Mouse (Mus musculus): ENCODE results near the gene Bckdhb.
"Not testable (repeated sequence)": the region's sequence is repeated elsewhere in the genome, so short reads cannot be mapped to it uniquely, and the experiment has no call there.

The Bckdhb gene

DNA sequence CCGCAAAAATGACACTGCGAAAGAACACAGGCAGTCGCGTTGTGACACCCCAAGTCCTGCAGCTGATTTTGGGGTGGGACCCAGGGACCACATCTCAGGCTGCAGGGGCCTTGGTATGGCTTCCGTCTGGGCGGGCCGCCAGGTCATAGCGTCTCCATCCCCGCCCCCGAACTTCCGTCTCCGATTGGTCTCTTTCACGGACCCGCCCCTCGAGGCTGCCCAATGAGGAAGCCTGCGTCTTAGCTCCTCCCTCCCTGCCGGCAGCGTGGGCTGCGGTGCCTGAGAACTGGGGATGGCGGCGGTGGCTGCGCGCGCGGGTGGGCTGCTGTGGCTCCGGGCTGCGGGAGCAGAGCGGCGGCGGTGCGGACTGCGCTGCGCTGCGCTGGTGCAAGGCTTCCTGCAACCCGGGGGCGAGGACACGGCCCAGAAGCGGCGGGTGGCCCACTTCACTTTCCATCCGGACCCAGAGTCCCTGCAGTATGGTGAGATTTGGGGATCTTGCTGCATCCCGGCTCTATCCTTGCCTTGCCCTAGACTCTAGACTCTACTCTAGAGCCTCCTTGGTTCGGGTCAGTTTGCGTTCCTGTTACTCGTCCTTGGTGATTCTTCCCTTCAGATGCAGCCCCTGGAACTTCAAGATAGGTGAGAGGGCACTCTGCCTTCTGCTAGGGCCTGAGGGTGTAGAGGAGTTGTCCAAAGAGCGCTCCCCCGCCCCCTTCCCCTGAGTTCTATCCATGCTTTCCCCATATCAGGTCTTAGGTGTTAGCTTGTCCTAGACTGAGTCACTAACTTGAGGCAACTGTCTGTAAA is at the start of gene Bckdhb:
Bckdhb (plus strand) TSS at position 268 of the 810 bp plus-strand sequence.
- peak; percentile 92 for DNase-seq (ENCODE audit: low read depth, low spot score)

DNA sequence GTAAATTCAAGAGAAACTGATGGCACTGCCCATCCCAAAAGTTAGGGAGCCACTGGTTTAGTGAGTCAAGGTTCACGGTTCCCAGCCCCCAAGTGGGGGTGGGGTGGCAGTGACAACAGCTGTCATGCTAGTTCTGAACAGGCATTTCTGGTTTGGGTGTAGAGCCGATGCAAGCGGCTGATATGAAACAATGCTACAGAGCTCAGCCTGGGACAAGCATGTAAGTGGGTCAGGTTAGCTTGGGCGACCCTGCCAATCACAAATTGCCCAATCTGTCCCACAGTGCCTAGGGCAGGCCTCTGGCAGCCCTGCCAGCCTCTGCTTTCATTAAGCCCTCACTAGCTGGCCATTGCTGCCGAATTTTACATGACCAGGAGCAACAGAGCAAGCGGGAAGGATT is 42.8 kb upstream of the Bckdhb start:
- DNase-seq (ENCODE audit: low read depth, low spot score) = peak; percentile 8

DNA sequence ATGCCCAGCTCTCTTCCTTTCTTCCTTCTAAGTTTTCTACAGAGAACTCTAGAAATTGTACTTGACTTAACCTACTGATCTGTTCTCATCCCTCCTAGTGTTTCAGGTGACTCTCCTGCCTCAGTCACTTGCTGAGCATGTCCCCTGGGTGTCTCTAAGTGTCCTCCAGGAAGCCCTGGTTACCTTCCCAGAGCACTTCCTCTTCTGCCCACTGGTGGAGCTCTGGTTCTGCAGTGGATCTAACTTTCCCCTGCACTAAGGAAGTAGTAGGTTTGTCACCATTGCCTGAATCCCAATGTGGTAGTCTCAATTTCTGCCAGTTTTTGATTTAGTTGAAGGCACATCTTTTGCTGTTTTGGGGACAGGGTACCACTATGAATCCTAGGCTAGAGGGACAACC is 38.8 kb upstream of the Bckdhb start:
- no peak for DNase-seq (ENCODE audit: low read depth, low spot score)

DNA sequence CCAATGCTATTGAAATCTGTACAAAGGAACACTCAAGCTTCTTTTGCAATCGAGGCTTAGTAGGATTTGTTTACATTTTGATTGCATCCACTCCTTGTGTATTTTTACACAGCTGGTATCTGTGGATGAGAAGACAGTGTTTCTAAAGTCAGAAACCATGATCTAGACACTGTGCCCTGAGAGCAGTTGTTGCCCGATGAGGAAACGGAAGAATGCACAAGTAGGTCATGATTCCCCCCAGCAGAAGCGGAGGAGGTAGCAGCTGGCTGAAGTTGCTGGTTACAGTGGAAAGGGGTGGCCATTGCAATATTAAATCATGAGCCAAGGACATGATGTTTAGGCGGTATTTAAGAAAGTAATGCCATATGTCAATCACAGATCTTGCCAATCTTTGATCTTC is 36.7 kb upstream of the Bckdhb start:
- DNase-seq (ENCODE audit: low read depth, low spot score) = no peak

DNA sequence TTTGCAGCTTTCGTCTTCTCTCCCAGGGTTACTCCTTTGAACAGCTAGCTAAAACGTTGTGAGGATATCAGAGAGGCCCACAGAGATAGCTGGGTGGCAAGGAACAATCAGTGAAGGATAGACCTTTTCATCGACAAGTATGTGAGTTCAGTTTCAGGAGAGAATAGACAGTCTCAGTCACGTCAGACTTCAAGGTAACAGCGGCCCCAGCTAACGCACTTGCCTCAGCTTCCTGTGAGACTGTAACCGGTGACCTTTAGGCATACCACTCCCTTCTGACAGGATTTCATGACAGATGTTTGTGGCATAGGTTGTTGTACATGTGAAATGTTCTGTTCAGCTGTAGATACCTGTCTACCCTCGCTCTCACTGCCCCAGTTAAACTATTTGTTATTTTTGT is 31.9 kb upstream of the Bckdhb start:
- no peak for DNase-seq (ENCODE audit: low read depth, low spot score)

DNA sequence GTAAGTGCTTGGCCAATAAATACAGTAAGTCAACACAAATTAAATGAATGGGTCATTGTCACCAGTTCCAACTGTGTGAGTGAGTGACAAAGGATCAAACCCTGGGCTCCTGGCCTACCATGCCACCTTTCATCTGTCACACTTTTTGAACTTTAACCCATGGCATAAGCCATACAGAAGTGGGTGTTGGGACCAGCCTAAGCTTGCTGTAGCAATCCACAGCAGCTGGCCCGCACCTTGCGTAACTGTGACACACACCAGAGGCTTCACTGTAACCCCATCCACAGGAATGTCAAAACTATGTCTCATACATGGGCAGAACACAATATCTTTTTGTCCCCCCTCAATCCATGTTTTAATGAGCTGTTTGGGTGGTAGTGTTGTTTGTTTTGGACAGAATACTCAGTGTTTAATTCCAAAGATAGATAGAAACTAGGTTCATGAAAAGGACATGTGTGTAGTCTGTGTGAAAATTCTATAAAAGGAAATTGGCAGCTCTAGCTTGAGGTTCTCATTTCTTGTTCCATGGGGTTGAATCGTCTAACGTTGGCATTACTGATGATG is 31.1 kb upstream of the Bckdhb start:
- DNase-seq (ENCODE audit: low read depth, low spot score) = no peak

DNA sequence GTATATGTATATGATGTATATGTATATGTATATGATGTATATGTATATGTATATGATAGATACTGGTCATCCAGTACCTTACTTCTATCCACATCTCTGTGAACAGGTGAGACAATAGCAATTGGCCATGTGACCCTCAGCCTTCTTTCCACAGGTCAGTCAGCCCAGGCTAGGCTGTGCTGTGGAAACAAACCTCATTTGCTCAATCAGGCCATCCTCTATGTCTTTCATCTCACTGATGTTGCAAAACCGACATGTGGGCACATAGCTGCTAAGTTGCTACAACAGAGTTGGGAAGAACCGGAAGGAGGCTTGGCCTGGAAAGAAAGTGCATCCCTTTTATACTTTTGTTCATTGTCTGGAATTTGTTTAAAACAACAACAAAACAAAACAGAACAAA is 22.9 kb upstream of the Bckdhb start:
- DNase-seq (ENCODE audit: low read depth, low spot score) = no peak

DNA sequence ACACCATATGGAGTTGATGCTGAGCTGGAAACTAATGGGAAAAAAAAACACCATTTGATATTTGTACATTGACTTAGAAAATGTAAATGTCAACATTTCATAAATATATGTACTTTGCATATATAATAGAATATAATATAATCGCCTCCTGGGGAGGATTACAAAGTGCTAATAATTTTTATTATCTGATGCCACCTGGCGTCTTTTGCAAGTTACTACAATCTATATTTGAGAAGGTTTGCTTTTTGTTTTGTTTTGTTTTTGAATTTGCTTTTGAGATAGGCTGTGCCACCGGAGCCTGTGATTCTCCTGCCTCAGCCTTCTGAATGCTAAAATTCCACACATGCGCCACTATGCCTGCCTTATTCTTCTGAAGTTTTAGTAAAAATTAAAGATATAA is 19.1 kb upstream of the Bckdhb start:
- no peak for DNase-seq (ENCODE audit: low read depth, low spot score)

DNA sequence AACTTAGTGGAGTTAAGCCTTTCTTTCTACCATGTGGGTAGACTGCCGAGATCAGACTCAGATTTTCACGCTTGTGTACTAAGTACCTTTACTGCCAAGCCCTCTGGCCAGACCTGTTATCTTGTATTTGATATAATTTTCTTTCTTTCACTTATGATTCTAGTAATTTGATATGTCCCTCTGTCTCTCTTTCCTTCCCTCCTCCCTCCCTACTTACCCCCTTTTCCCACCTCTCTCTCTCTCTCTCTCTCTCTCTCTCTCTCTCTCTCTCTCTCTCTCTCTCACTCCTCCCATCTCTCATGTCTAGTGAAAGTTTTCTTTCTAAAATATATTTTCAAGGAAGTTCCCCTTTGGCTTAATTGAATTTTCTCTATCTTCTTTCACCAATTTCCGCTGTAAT is 17.9 kb upstream of the Bckdhb start:
- no peak for DNase-seq (ENCODE audit: low read depth, low spot score)

DNA sequence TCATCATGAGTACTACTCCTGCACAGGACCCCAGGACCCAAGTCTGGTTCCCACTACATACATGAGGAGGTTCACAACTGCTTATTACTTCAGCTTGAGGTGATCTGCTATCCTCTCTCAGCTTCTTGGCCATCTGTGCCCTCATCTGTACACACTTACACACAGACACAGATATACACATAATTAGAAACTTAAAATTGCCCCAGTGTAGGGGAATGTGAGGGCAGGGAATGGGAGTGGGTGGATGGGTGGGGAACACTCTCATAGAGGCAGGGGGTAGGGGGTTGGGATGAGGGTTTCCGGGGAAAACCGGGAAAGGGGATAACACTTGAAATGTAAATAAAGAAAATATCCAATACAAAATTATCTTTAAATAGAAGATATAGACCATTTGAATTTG is 15.1 kb upstream of the Bckdhb start:
- DNase-seq (ENCODE audit: low read depth, low spot score) = no peak

DNA sequence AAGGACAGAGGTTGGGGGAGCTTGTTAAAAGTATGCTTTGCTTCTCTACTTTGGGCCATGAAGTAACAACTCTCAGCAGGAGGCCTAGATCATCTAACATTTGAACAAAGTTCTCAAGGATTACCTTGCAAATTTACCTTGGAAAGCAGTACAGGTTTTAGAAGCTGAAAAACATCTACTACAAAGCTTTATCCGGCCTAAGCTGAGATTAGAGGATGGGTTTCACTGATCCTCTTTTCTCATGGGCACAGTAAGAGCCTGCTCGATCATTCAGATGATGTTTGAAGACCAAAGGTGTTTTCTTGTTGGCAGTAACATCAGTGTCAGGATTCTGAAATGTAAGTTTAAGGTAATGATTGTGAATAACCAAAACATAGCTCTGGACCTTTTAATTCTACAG is 14.0 kb upstream of the Bckdhb start:
- DNase-seq (ENCODE audit: low read depth, low spot score) = peak; percentile 56

DNA sequence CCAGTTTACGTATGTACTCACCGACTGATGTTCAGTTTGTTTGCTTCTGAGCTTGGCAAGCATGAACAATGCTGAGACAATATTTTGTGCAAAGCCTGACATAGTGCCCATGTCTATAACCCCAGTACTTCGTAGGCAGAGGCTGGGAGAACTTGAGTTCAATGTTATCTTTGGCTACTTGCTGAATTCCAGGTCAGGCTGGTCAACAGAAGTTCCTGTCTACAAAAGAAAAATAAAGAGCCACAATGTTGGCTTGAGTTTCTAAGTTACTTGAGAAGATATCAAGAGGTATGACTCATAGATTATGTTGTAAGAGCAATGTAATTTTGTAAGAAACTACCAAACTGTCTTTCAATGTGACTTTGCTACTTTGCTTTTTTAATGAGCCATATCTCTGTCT is 2.9 kb upstream of the Bckdhb start:
- DNase-seq (ENCODE audit: low read depth, low spot score) = no peak

DNA sequence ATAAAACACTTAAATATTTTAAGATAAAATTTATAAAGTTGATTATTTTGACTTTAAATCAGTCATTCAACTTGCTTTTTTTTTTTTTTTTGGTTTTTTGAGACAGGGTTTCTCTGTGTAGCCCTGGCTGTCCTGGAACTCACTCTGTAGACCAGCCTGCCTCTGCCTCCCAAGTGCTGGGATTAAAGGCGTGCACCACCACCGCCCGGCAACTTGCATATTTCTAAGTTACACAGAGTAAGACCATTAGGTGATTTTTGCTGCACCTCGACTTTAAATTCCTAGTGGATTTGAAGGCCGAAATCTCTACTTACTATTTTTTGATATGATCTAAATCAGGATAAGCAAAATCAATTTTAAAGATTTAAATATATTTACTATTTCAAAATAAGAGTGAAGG is 589 bp upstream of the Bckdhb start:
- DNase-seq (ENCODE audit: low read depth, low spot score) = no peak

DNA sequence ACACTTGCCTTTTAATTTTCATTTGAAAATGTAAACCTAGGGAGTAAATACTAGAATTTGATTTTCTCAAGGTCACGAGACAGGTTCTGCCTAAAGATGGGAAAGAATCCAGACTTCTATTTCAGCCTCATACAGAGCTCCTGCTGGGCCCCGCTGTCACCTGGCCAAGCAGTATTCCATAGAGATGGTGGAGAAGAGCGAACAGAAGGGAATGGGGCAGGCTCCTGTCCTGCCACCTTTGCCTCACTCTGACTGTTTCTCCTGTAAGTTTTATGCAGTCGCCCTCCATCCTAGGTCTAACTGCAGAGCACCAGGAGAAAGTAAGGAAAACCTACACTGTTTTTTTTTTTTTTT is 720 bp downstream of the Bckdhb start:
- no peak for DNase-seq (ENCODE audit: low read depth, low spot score)

DNA sequence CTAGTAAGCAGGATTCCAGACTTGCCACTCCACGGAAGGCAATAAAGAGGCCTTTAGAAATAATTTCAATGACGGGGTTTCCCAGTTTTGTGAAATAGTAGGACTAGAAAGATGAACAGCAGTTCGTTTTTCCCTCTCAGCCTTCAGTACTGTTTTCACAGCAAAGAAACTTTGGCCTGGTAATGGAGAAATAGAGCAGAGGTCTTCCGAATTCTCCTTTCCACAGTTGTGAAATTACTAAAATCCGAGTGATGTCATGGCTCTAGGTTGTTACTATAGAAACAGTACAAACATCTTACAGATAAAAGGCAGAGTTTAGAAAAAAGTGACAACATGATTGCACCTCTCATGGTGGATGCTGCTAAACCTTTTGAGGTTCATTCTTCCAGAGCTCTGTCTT is 1.4 kb downstream of the Bckdhb start:
- DNase-seq (ENCODE audit: low read depth, low spot score) = no peak

DNA sequence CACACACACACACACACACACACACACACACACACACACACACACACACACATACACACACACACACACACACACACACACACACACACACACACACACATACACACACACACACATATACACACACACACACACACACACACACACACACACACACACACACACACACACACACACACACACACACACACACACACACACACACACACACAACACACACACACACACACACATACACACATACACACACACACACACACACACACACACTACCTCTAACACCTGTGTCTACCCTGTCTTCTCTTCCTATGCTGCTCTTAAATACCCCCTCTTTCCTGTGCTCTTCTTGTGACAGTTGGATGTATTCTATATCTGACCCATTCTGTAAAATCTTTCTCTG is 14.6 kb downstream of the Bckdhb start:
- not testable (repeated sequence) for DNase-seq (ENCODE audit: low read depth, low spot score)

DNA sequence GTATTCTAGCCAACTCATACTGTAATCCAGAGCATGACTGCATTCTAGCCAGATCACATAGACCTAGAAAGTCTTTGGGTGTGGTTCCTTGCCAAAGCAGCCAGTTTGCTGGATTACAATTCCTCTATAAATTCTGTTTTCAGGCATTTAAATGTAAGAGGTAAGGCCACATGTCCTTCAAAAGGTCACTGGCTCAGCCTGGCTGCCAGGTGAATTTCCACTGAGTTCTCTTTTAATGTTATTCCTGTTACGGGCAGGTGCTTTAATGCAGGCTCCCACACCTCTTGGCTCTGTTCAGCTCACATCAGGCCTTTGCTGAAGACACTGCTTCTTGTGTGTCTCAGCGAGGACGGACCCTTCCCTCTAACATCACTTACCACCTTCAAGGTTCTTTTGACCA is 15.1 kb downstream of the Bckdhb start:
- DNase-seq (ENCODE audit: low read depth, low spot score) = no peak

DNA sequence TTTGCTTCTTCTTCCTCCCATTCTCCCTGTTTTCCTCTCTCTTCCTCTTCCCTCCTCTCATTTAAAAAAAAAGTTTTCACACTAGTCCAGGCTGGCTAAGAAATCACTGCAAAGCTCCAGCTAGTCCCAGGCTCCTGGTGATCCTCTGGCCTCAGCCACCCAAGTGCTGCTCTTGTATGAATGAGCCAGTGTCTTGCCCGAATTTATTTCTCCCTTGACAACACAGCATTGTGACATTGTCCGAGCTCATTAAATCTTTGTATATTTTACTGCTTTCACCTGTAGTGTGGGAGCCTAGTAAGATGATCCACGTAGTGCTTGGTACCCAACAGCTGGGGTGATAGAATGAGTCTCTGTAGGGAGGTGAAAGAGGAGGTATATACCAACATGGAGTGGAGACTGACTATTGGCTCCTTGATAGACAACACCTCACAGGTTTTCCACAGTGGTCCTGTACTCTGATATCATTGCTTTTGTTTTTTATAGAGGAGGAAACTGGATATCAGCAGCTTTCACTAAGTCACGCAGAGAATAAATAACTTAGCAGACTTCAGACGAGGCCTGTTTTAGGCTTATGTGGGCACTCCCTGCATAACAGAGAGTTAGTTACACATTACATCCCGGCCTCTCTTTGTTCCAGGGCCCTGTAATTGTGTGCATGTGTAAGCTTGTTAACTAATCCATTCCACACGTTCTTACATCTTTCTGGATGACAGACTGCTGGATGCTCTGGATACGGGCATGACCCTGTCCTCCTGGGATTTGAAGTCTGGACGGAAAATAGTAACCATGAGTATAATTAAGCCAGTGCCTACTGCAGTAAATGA is 15.8 kb downstream of the Bckdhb start:
- no peak for DNase-seq (ENCODE audit: low read depth, low spot score)

DNA sequence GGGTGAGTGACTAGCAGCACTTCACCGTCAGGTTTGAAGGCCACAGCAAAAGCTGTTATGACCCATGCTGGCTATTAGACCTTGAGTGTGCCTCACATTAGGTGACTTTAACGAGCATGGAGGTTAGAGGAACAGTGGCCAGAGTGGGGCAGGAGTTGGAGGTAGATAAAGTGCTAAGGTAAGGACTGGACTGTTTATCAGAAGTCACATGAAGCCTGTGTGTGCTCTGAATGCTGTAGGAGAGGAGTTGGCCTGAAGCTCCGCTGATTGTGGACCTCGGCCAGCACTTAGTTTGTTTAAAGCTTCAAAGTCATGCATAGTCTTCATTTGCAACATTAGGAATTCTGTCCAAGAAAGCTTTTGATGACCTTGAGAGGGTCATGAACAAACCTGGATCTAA is 26.4 kb downstream of the Bckdhb start:
- no peak for DNase-seq (ENCODE audit: low read depth, low spot score)

DNA sequence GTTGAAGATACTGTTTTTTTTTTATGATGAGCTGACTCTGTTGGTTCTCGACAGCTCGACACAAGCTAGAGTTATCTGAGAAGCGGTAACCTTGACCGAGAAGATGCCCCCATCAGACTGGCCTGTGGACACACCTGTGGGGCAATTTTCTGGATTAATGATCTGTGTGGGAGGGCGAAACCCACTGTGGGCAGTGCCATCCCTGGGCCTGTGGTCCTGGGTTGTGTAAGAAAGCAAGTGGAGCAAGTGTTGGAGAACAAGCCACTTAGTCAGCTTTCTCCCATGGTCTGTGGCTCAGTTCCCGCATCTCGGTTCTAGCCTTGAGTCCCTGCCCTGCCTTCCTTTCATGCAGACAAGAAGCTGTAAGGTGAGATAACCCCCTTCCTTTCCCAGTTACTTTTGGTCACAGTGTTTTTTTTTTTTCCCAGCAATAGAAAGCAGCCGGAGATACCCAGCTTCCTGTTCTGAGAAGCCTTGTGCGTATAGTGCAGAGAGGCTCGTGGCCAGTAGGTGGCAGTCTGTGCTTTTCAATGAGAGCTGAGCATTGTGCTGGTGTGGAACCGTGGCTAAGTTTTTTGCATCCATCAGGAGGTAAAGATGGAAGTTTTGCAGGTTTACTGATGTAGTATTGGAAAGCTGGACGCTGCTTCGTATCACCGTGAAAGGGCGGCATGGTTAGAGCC is 31.8 kb downstream of the Bckdhb start:
- DNase-seq (ENCODE audit: low read depth, low spot score) = peak; percentile 52

DNA sequence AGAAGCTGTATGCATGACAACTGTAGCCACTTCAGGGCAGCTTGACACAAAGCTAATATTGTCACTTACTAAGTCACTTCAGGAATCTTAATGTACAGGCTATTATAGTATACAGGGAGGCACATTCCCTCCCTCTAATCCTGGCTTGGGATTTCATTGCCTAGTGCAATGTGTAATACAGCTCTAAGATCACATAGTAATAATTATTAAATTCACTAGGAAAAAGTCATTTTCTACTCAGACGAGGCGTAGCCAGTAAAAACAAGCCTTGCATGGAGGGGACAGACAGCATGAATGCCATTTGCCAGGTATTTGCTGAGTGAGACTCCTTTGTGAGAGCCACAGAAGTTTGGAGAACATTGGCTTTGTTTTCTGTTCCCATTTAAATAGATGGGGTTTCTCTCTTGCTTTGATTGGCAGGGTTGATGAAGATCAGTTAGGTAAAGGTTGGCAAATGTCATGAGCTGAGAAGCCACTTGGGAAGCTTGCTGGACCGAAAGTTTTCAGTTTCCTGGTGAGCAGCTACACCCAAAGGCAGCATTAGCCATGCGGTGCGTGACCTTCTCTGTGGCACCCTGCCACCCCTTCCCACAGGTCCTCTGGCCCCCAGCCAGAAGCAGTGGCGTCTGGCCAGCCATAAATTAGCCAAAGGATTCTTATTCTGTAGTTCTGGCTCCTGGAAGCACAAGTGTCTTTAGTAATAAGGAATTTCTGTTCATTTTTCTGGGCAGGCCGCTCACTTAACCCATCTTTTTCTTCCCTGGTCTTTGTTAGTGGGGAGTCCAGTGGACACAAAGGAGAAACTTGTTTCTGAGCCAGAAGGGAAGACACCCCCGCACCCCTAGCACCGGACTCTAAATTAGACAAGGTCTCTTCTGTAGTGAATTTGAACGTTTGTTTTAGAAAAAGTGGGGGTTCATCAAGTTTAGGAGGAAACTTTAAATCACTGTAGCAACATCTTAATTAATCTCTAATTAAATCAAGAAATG is 37.4 kb downstream of the Bckdhb start:
- no peak for DNase-seq (ENCODE audit: low read depth, low spot score)
